Mouse (Mus musculus): ENCODE measurements around the gene Gid8. TPM values are rescaled to one million over a fixed set of nuclear protein-coding genes. Genes with fewer than 3 reads are reported as not detected.

The Gid8 gene
- polyA plus RNA-seq (2016; fragmentation: Nextera tagmentation; extraction: Ambion mirVana): 44.8 and 53.4 TPM in 2 replicates

DNA sequence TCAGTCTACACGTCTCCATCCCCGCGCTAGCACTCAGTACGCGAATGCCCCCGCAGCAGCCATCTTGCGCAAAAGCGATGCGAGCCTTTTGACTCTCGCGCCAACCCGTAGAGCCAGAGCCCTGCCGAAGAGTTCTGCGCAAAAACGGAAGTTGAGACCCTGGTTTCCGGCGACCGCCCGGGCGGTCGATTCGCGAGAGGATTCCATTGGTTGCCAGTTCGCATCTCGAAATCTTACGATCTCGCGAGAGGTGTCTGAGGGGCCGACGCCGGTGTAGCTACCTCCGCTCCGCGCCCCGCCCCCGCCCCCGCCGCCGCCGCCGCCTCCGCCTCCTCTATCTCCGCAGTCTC is at the start of gene Gid8, which contains the start of gene Dido1:
TSS of gene Gid8 (plus strand) at position 195 of the 350 bp plus-strand sequence.
TSS of gene Dido1 (minus strand) at position 77 of the 350 bp plus-strand sequence.
- no peaks in the 10 kb centered on the region for H3K27me3 ChIP-seq (ENCODE audit: low read depth, poor library complexity, severe bottlenecking)
- peak within 1 kb of the TSS; percentile 96 for H3K4me3 ChIP-seq
- H3K36me3 ChIP-seq: peaks cover 52% of the 10 kb centered on the region
- DNase-seq (ENCODE audit: low spot score): peak; percentile 98
- H3K9me3 ChIP-seq (replicated peaks): no peaks in the 10 kb centered on the region
- peaks cover 20% of the 10 kb centered on the region for H3K4me1 ChIP-seq
- peak within 1 kb of the TSS; percentile 96 for H3K27ac ChIP-seq
- WGBS: under 1% methylated on average over 42 of the region's 43 CpGs

DNA sequence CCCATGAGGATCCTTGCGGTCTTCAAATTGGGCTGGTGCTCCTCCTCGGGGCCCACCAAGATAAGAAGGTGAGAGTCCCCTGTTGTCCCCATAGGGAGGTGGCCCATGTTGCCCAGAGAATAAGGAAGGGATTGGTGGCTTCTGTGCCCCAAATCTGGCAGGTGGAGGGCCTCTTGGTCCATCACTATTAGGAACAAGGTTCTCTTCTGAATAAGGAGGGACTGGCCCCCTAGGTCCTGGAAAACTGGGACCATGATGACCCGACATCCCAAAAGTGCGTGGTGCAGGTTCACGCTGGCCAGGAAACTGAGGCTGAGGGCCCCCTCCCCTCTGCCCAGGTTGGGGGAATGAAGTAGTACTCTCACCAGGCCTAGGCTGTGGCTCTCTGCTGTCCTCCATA is 49.4 kb upstream of the Gid8 start:
- Histone ChIP-seq H3K4me1 (peaks cover 16% of the 10 kb centered on the region), H3K27me3 (ENCODE audit: low read depth, poor library complexity, severe bottlenecking) (peaks cover 7% of the 10 kb centered on the region; the same call in 1 of the 2 replicates), H3K4me3 (no peak overlapping the region), H3K36me3 (peaks cover 42% of the 10 kb centered on the region), H3K27ac (no peak overlapping the region), H3K9me3 (replicated peaks) (no peaks in the 10 kb centered on the region)
- no peak for DNase-seq (ENCODE audit: low spot score)
- WGBS: 97% methylated on average over 5 of the region's 5 CpGs

DNA sequence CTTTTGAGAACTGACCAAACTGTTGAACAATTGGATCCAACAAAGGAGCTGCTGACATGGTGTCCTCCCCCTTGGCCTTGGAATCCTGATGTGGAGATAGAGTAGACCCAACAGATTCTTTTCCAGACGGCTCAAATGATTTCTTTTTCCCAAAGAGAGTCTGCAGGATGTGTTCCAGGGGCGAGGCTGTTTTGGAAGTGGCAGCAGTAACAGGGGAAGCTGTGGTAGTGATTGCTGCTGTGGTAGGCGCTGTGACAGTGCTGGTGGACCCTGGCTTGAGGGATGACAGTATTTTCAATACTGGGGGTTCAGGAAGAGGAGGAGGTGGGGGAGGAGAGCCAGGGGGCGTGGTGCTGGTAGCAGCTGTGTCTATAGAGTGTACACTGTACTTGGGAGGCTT is 47.9 kb upstream of the Gid8 start:
- H3K27me3 ChIP-seq (ENCODE audit: low read depth, poor library complexity, severe bottlenecking): peaks cover 7% of the 10 kb centered on the region; the same call in 1 of the 2 replicates
- no peak overlapping the region for H3K4me3 ChIP-seq
- H3K4me1 ChIP-seq: peaks cover 16% of the 10 kb centered on the region
- H3K36me3 ChIP-seq: peaks cover 57% of the 10 kb centered on the region
- DNase-seq (ENCODE audit: low spot score): no peak
- no peak overlapping the region for H3K27ac ChIP-seq
- no peaks in the 10 kb centered on the region for H3K9me3 ChIP-seq (replicated peaks)
- WGBS: 91% methylated on average over 4 of the region's 4 CpGs

DNA sequence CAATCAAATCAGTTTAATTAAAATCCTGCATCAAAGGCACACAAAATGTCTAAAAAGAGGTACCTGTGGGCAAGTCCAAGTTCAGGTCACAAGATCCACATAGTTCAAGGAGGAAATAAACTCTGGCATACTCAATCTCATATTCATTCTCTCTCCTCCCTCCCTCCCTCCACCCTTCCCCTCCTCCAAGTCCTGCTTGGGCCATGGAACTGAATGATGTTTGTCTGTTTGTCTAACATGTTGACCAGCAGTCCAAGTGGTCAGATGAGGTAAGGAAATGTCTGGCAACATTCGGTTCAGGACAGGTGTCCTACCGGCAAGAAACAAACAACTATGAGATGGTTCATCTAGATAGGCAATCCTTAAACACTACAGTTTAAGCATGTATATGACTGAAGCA is 33.2 kb upstream of the Gid8 start:
- no peaks in the 10 kb centered on the region for H3K4me1 ChIP-seq
- H3K27ac ChIP-seq: no peak overlapping the region
- no peaks in the 10 kb centered on the region for H3K27me3 ChIP-seq (ENCODE audit: low read depth, poor library complexity, severe bottlenecking)
- no peak overlapping the region for H3K4me3 ChIP-seq
- H3K9me3 ChIP-seq (replicated peaks): no peaks in the 10 kb centered on the region
- WGBS: 86% methylated on average over 2 of the region's 2 CpGs
- DNase-seq (ENCODE audit: low spot score): no peak
- H3K36me3 ChIP-seq: peaks cover 62% of the 10 kb centered on the region

DNA sequence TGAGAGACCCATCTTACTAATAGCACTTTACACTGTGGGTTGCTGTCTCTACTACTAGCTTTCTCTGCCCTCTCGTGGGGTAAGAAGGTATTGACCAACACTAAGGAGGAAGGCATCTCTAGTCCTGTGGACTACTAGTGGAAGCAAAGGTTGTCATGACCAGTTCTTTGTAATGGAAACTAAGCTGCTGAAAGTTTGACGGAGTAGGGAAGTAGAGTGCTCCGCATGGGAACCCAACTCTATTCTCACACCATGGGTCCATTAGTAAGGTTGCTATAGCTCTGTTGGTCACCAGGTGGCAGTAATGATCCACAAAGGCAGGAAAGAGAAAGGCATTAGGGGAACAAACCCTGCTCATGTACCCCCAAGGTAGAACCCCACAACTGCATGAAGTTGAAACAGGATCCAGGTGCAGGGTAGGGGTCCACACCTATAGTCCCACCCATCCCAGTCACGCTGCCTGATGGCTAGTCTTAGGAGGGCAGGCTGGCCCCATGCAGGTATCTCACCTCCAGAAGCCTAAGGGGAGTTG is 31.2 kb upstream of the Gid8 start:
- WGBS: 27% methylated on average over 4 of the region's 4 CpGs
- H3K4me1 ChIP-seq: no peaks in the 10 kb centered on the region
- H3K36me3 ChIP-seq: peaks cover 62% of the 10 kb centered on the region
- no peaks in the 10 kb centered on the region for H3K9me3 ChIP-seq (replicated peaks)
- peak; percentile 53 for DNase-seq (ENCODE audit: low spot score)
- H3K27ac ChIP-seq: no peak overlapping the region
- H3K4me3 ChIP-seq: no peak overlapping the region
- H3K27me3 ChIP-seq (ENCODE audit: low read depth, poor library complexity, severe bottlenecking): no peaks in the 10 kb centered on the region

DNA sequence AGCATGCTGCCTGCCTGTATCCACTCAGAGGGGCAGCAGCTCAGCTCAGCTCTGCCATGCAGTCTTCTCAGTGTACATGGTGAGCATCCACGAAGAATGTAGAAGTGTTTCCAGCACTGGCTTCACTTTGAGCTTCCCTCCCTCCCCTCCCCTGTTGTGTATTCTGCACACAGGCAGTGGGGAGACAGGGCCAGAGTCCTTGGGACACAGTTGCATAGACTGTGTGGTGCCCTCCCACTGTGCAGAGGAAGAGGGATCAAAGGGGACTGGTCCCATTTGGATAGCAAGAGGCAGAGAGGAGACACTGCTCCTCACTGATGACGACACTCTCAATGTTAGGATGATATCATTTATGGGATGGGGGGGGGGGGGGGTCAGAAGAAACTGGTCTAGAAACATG is 28.7 kb upstream of the Gid8 start:
- Histone ChIP-seq H3K27ac (no peak overlapping the region), H3K36me3 (peaks cover 71% of the 10 kb centered on the region)

DNA sequence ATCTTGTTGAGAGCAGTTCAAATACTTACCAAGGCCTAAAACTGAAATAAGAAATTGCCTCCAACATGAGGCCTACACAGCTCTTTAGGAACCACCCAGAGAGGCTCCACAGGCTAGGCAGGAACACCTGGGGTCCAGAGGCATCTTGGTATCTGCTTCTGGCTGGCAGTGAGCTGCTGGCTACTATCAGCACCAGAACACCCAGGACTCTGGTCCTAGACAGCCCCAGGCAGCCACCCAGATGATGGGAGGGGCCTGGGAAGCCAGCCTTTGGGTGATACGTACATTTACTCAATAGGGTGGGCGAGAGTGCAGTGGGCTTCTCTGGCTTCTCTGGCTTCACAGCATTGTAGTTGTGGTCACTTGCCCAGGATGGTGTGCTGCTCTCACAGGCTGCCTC is 26.4 kb upstream of the Gid8 start:
- 95% methylated on average over 2 of the region's 2 CpGs for WGBS
- peaks cover 94% of the 10 kb centered on the region for H3K36me3 ChIP-seq
- H3K9me3 ChIP-seq (replicated peaks): no peaks in the 10 kb centered on the region
- DNase-seq (ENCODE audit: low spot score): no peak
- H3K4me3 ChIP-seq: no peak overlapping the region
- H3K27ac ChIP-seq: no peak overlapping the region
- no peaks in the 10 kb centered on the region for H3K27me3 ChIP-seq (ENCODE audit: low read depth, poor library complexity, severe bottlenecking)
- no peaks in the 10 kb centered on the region for H3K4me1 ChIP-seq

More for the DNA sequence above, 28.7 kb upstream of the Gid8 start:
- no peaks in the 10 kb centered on the region for H3K4me1 ChIP-seq
- WGBS: 75% methylated on average over 2 of the region's 2 CpGs
- no peaks in the 10 kb centered on the region for H3K9me3 ChIP-seq (replicated peaks)
- no peak overlapping the region for H3K4me3 ChIP-seq
- no peaks in the 10 kb centered on the region for H3K27me3 ChIP-seq (ENCODE audit: low read depth, poor library complexity, severe bottlenecking)
- DNase-seq (ENCODE audit: low spot score): no peak

DNA sequence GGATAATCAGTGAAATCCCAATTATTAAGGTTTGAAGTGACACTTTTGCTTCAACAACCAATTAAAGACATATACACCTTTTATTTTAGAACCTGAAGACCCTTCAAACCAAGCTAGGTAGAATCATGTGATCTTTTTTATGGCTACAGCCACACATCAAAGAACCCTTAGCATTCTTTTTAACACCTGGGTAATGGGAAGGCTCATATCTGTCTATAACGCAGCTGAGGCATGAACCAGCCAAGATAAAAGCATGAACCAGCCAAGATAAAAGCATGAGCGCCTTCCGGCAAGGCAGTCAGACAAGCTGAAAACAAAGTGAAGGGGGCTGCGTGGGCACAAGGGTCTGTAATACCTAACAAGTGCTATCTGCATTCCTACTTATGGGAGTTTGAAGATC is 25.9 kb upstream of the Gid8 start:
- Histone ChIP-seq H3K9me3 (replicated peaks) (no peaks in the 10 kb centered on the region), H3K4me1 (no peaks in the 10 kb centered on the region), H3K36me3 (peaks cover 97% of the 10 kb centered on the region), H3K4me3 (no peak overlapping the region), H3K27me3 (ENCODE audit: low read depth, poor library complexity, severe bottlenecking) (no peaks in the 10 kb centered on the region), H3K27ac (no peak overlapping the region)
- no peak for DNase-seq (ENCODE audit: low spot score)
- 96% methylated on average over 4 of the region's 4 CpGs for WGBS

DNA sequence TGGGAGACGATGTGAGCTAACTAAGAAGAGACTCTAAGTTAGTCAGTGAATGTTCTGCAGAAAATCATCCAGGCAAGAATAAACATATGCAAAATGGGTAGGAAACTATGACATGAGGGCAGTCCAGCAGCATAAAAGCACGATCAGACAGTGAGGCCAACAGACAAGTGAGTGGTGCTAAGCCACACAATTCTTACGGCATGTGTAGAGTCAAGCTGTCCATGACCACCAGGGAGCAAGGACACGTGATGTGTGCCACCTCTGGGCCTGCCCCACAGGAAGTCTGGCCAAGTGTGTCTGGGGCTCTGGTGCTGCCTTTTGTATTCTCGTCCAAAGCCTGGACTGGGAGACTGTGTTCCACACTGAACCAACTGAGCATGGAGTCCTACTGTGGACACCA is 20.1 kb upstream of the Gid8 start:
- WGBS: 92% methylated on average over 5 of the region's 5 CpGs
- Histone ChIP-seq H3K4me1 (no peaks in the 10 kb centered on the region), H3K27ac (no peak overlapping the region), H3K36me3 (peaks cover 70% of the 10 kb centered on the region), H3K27me3 (ENCODE audit: low read depth, poor library complexity, severe bottlenecking) (no peaks in the 10 kb centered on the region), H3K4me3 (no peak overlapping the region), H3K9me3 (replicated peaks) (no peaks in the 10 kb centered on the region)
- DNase-seq (ENCODE audit: low spot score): no peak

DNA sequence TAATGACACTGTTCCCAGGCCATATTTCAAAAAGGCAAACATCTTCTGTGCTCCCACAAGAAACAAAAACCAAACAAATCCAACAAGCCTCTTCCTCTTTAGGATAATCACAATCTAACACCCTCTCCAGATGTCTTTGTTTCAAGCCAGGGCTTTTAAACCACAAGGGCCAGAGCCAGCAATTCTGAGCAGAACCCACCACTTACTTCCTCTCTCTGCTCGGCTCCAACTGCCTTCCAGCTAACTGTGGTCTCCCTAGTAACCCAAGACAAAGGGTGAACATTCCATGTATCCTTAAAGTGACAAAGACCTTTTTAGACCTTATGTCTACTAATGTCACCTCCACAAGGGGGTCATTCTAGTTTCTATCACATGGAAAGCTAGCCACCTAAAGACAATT is 17.3 kb upstream of the Gid8 start:
- peaks cover 42% of the 10 kb centered on the region for H3K36me3 ChIP-seq
- DNase-seq (ENCODE audit: low spot score): no peak
- H3K27ac ChIP-seq: no peak overlapping the region
- H3K27me3 ChIP-seq (ENCODE audit: low read depth, poor library complexity, severe bottlenecking): no peaks in the 10 kb centered on the region
- H3K9me3 ChIP-seq (replicated peaks): no peaks in the 10 kb centered on the region
- no peak overlapping the region for H3K4me3 ChIP-seq
- H3K4me1 ChIP-seq: no peaks in the 10 kb centered on the region
- 5% methylated on average over 1 of the region's 1 CpGs for WGBS

DNA sequence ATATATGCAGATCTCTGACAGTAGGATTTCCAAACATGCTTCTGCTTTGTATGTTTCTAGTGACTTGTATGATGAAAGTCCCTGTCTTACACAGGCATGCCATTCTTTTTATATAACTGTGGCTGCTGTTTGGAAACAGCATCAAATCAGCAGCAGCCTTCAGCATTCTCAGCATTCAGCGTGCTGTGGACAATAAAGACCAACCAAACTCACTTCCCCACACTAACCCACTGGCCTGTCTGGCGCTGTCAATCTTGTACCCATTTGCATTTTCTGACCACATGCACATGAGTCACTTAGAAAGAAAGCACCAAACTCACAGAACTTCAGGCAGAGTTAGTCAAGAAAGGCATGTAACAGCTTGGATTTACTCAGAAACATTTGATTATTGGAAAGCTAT is 14.7 kb upstream of the Gid8 start:
- Histone ChIP-seq H3K36me3 (peaks cover 16% of the 10 kb centered on the region), H3K4me3 (no peak overlapping the region), H3K27ac (no peak overlapping the region), H3K27me3 (ENCODE audit: low read depth, poor library complexity, severe bottlenecking) (no peaks in the 10 kb centered on the region), H3K9me3 (replicated peaks) (no peaks in the 10 kb centered on the region), H3K4me1 (peaks cover 8% of the 10 kb centered on the region)
- no peak for DNase-seq (ENCODE audit: low spot score)
- 92% methylated on average over 2 of the region's 2 CpGs for WGBS

DNA sequence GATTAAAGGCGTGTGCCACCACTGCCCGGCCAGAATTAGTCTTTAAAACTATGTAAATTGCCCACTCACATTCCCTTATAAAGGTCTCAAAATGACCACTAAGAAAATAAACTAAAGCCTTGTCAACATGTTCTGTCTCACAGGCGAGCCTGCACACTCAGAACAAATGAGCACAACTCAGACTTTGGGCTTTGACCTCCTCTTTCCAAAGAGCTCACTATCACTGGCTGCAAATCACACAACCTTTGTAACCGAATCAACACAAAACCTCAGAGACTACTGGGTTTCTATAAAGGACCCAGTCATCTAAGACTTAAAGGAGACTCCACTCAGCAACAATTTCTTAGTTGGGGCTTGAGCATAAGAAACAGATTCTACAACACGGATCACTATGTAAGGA is 9.5 kb upstream of the Gid8 start:
- H3K27ac ChIP-seq: no peak overlapping the region
- H3K4me1 ChIP-seq: peaks cover 30% of the 10 kb centered on the region
- WGBS: 85% methylated on average over 5 of the region's 5 CpGs
- DNase-seq (ENCODE audit: low spot score): no peak
- H3K4me3 ChIP-seq: peak overlapping the region; percentile 77
- no peaks in the 10 kb centered on the region for H3K27me3 ChIP-seq (ENCODE audit: low read depth, poor library complexity, severe bottlenecking)
- peaks cover 7% of the 10 kb centered on the region for H3K36me3 ChIP-seq
- H3K9me3 ChIP-seq (replicated peaks): no peaks in the 10 kb centered on the region

DNA sequence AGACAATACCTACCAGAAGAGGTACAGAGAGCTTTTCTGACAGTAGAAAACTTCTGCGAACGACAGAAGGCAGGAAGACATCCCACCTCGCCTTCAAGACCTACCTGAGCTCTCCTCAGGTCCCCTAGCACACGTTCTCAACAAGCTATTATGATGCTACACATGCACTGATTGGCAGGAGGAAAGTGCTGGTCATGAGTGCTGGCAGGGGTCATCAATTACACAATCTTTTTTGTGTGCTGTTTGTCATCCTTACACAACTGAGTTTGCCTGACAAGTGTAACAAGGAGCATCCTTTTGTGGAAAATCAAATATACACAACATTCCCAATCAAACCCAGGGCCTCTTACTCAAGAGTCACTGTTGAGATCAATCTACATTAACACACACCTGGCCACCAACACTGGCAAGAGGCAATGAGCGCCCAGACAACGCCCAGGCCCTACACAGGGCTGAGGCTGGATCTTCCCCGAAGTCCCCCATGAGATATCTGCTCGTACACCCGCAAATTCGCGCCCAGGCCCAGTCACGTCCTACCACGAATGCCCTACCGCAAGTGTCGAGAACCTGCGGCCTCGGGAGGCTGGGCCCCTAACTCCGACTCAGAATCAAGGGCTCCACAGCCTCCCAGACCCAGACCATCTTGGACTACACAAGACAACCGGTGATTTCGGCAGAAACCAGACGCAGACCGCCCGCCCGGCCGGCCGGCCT is 8.7 kb upstream of the Gid8 start:
- Histone ChIP-seq H3K27ac (peak overlapping the region; percentile 98), H3K36me3 (peaks cover 14% of the 10 kb centered on the region), H3K4me3 (peak overlapping the region; percentile 77), H3K4me1 (peaks cover 30% of the 10 kb centered on the region), H3K9me3 (replicated peaks) (no peaks in the 10 kb centered on the region), H3K27me3 (ENCODE audit: low read depth, poor library complexity, severe bottlenecking) (no peaks in the 10 kb centered on the region)
- peak; percentile 40 for DNase-seq (ENCODE audit: low spot score)
- WGBS: 6% methylated on average over 26 of the region's 26 CpGs

Measured in limb, embryonic 10.5 days (tissue).